Mouse (Mus musculus): ENCODE data around the gene Nr1d1. TPM values are rescaled to one million over a fixed set of nuclear protein-coding genes. Genes with fewer than 3 reads are reported as not detected.
A peak's percentile ranks its signal among the peaks of the same experiment; 100 is the strongest.

Nr1d1 gene
- total and polyA plus RNA-seq, 3 experiments = 2.0 to 5.6 TPM; not detected in 1

DNA sequence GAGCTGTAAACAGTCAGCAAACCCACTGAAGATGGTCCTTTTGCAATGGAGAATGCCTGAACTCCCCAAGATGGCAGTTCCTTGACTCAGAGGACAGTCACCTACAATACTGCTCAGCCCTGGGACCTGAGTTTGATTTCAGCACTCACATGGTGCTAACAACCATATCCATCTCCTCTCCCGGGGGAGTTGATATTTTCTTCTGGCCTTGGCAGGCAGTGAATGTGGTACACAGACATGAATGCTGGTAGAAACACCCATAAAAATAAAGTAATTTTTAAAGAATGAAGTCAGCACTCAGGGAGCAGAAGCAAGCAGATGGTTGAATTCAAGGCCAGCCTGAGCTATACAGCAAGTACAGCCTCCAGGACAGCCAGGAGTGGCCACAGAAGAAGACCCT, 39.0 kb downstream of the Nr1d1 start:
- Histone ChIP-seq H3K4me3 (ENCODE audit: control insufficient read depth in 1 of 2, insufficient read depth in 1 of 2, low read depth in 2 of 2, low read length in 2 of 2) (no peak overlapping the region), H3K4me1 (ENCODE audit: control insufficient read depth in 1 of 2, insufficient read depth in 2 of 2, low read length in 2 of 2) (peaks cover 9 to 26% of the 10 kb centered on the region in 2 experiments), H3K9ac (ENCODE audit: control insufficient read depth, low read depth, low read length, poor library complexity, severe bottlenecking) (no peak overlapping the region), H3K9me3 (replicated peaks; ENCODE audit: insufficient read depth, low read length) (no peaks in the 10 kb centered on the region), H3K79me2 (ENCODE audit: control insufficient read depth, insufficient read depth, low read length, poor library complexity) (no peaks in the 10 kb centered on the region), H3K27ac (ENCODE audit: control insufficient read depth, low read depth, low read length) (no peak overlapping the region), H3K27me3 (ENCODE audit: control insufficient read depth in 1 of 2, insufficient read depth in 2 of 2, low read length in 2 of 2) (peaks cover 0 to 3% of the 10 kb centered on the region in 2 experiments; a peak in 1 of 4 replicates), H3K36me3 (ENCODE audit: control insufficient read depth in 1 of 2, insufficient read depth in 2 of 2, low read length in 2 of 2) (peaks cover 0 to 18% of the 10 kb centered on the region in 2 experiments; a peak in 2 of 4 replicates)
- DNase-seq (ENCODE audit: low read depth, low spot score) = no peak
- TF ChIP-seq ZNF384 (IDR thresholded peaks at IDR 0.05; ENCODE audit: low read depth, low read length) = no peak
- no peak for TF ChIP-seq RAD21 (IDR thresholded peaks at IDR 0.05; ENCODE audit: low read depth, low read length)

DNA sequence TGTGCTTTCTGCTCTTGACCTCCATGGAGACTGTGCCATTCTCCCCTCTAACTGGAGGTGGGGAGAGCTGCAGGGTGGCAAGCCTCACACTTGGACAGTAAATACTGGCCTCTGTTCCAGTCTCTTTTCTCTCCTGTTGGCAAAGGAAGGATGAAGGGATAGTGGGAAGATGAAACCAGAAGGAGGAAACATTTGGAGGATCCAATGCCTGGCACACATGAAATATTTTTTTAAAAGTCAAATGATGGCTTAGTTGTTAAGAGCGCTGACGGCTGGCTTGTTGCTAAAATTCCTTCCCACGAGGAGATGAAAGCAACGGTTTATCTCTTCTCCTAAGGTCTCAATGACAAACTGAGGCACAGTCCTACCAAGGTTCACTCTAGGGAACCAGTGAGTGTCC, 40.0 kb downstream of the Nr1d1 start:
- H3K27me3 ChIP-seq (ENCODE audit: control insufficient read depth in 1 of 2, insufficient read depth in 2 of 2, low read length in 2 of 2) = peaks cover 0 to 3% of the 10 kb centered on the region in 2 experiments; a peak in 1 of 4 replicates
- H3K27ac ChIP-seq (ENCODE audit: control insufficient read depth, low read depth, low read length) = no peak overlapping the region
- no peak overlapping the region for H3K4me3 ChIP-seq (ENCODE audit: control insufficient read depth in 1 of 2, insufficient read depth in 1 of 2, low read depth in 2 of 2, low read length in 2 of 2)
- no peaks in the 10 kb centered on the region for H3K79me2 ChIP-seq (ENCODE audit: control insufficient read depth, insufficient read depth, low read length, poor library complexity)
- no peaks in the 10 kb centered on the region for H3K9me3 ChIP-seq (replicated peaks; ENCODE audit: insufficient read depth, low read length)
- peaks cover 9 to 23% of the 10 kb centered on the region in 2 experiments for H3K4me1 ChIP-seq (ENCODE audit: control insufficient read depth in 1 of 2, insufficient read depth in 2 of 2, low read length in 2 of 2)
- no peak for DNase-seq (ENCODE audit: low read depth, low spot score)
- TF ChIP-seq ZNF384 (IDR thresholded peaks at IDR 0.05; ENCODE audit: low read depth, low read length) (peak; percentile 42; the same call in 1 of the 2 replicates), POLR2A (IDR thresholded peaks at IDR 0.05; ENCODE audit: control insufficient read depth in 1 of 2, insufficient read depth in 1 of 2, low read depth in 1 of 2, low read length in 2 of 2, poor library complexity in 1 of 2) (no peak)
- peaks cover 0 to 18% of the 10 kb centered on the region in 2 experiments; a peak in 2 of 4 replicates for H3K36me3 ChIP-seq (ENCODE audit: control insufficient read depth in 1 of 2, insufficient read depth in 2 of 2, low read length in 2 of 2)
- no peak overlapping the region for H3K9ac ChIP-seq (ENCODE audit: control insufficient read depth, low read depth, low read length, poor library complexity, severe bottlenecking)

DNA sequence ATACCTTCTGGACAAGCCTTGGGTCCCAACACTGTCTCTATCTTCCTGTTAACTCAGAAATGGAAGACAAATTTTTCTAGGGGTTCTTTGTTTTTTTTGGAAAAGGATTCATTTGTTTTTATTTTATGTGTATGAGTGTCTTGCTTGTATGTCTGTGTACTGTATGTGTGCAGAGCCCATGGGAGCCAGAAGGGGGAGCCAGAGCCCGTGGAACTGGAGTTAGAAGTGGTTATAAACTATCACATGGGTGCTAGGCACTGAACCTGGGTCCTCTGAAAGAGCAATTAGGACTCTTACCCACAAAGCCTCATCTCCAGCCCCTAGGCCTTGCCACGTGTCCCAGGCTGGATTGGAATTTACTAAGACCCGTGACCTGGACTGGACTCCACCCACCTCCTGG, 41.1 kb downstream of the Nr1d1 start:
- no peak overlapping the region for H3K27ac ChIP-seq (ENCODE audit: control insufficient read depth, low read depth, low read length)
- H3K27me3 ChIP-seq (ENCODE audit: control insufficient read depth in 1 of 2, insufficient read depth in 2 of 2, low read length in 2 of 2) = peaks cover 0 to 3% of the 10 kb centered on the region in 2 experiments; a peak in 1 of 4 replicates
- no peaks in the 10 kb centered on the region for H3K9me3 ChIP-seq (replicated peaks; ENCODE audit: insufficient read depth, low read length)
- H3K36me3 ChIP-seq (ENCODE audit: control insufficient read depth in 1 of 2, insufficient read depth in 2 of 2, low read length in 2 of 2) = peaks cover 0 to 16% of the 10 kb centered on the region in 2 experiments; a peak in 2 of 4 replicates
- DNase-seq (ENCODE audit: low read depth, low spot score) = peak; percentile 72
- H3K79me2 ChIP-seq (ENCODE audit: control insufficient read depth, insufficient read depth, low read length, poor library complexity) = no peaks in the 10 kb centered on the region; the same call in 1 of the 2 replicates
- H3K9ac ChIP-seq (ENCODE audit: control insufficient read depth, low read depth, low read length, poor library complexity, severe bottlenecking) = no peak overlapping the region
- H3K4me3 ChIP-seq (ENCODE audit: control insufficient read depth in 1 of 2, insufficient read depth in 1 of 2, low read depth in 2 of 2, low read length in 2 of 2) = no peak overlapping the region
- H3K4me1 ChIP-seq (ENCODE audit: control insufficient read depth in 1 of 2, insufficient read depth in 2 of 2, low read length in 2 of 2) = peaks cover 6 to 19% of the 10 kb centered on the region in 2 experiments
- TF ChIP-seq MAX (IDR thresholded peaks at IDR 0.05; ENCODE audit: low read length) (no peak), TBP (IDR thresholded peaks at IDR 0.05; ENCODE audit: low read depth, low read length) (no peak), RCOR1 (IDR thresholded peaks at IDR 0.05; ENCODE audit: low read depth, low read length) (no peak), EP300 (IDR thresholded peaks at IDR 0.05; ENCODE audit: low read depth in 1 of 2, low read length in 2 of 2) (0 out of 4 replicates have a peak, but pooled peaks of 1 of the 2 experiments have one; percentile 5), RAD21 (IDR thresholded peaks at IDR 0.05; ENCODE audit: low read depth, low read length) (peak; percentile 95), USF1 (IDR thresholded peaks at IDR 0.05; ENCODE audit: low read depth, low read length) (no peak), CHD1 (IDR thresholded peaks at IDR 0.05; ENCODE audit: low read depth, low read length) (no peak), CTCF (IDR thresholded peaks at IDR 0.05 in 2 of 3, conservative IDR thresholded peaks at IDR 0.05 in 1 of 3; ENCODE audit: control insufficient read depth in 1 of 3, insufficient read depth in 1 of 3, low read depth in 2 of 3, low read length in 3 of 3, poor library complexity in 1 of 3, severe bottlenecking in 1 of 3) (peak; percentile 72 to 90 (median 84)), ZMIZ1 (IDR thresholded peaks at IDR 0.05; ENCODE audit: low read depth, low read length) (no peak), UBTF (IDR thresholded peaks at IDR 0.05; ENCODE audit: borderline replicate concordance, insufficient read depth, low read depth, low read length) (no peak), TCF12 (IDR thresholded peaks at IDR 0.05; ENCODE audit: low read depth, low read length) (no peak), POLR2A (IDR thresholded peaks at IDR 0.05; ENCODE audit: control insufficient read depth in 1 of 2, insufficient read depth in 1 of 2, low read depth in 1 of 2, low read length in 2 of 2, poor library complexity in 1 of 2) (no peak), POLR2AphosphoS2 (IDR thresholded peaks at IDR 0.05; ENCODE audit: low read length) (no peak), JUND (IDR thresholded peaks at IDR 0.05; ENCODE audit: low read depth, low read length) (no peak), HCFC1 (IDR thresholded peaks at IDR 0.05; ENCODE audit: low read depth, low read length) (0 out of 2 replicates have a peak, but pooled peaks have one; percentile 22), MXI1 (IDR thresholded peaks at IDR 0.05; ENCODE audit: low read depth, low read length) (no peak), ETS1 (IDR thresholded peaks at IDR 0.05; ENCODE audit: low read depth, low read length) (no peak), ZC3H11A (IDR thresholded peaks at IDR 0.05; ENCODE audit: low read depth, low read length) (peak; percentile 89), MEF2A (IDR thresholded peaks at IDR 0.05; ENCODE audit: extremely low read depth, insufficient replicate concordance, low read depth, low read length, poor library complexity, severe bottlenecking) (no peak), ZNF384 (IDR thresholded peaks at IDR 0.05; ENCODE audit: low read depth, low read length) (peak; percentile 24; the same call in 1 of the 2 replicates), SIN3A (IDR thresholded peaks at IDR 0.05; ENCODE audit: low read length) (peak; percentile 52; the same call in 1 of the 2 replicates), MYB (IDR thresholded peaks at IDR 0.05; ENCODE audit: low read depth, low read length) (no peak), ZKSCAN1 (IDR thresholded peaks at IDR 0.05; ENCODE audit: low read depth, low read length) (no peak), MYC (IDR thresholded peaks at IDR 0.05; ENCODE audit: low read depth, low read length) (no peak), CHD2 (IDR thresholded peaks at IDR 0.05; ENCODE audit: low read length) (no peak)

Measured in MEL (cell line).